Mouse (Mus musculus): Measurements from ENCODE around the gene Cdc42ep3. TPM values are rescaled to one million over a fixed set of nuclear protein-coding genes. Genes with fewer than 3 reads are reported as not detected.

Cdc42ep3 gene
- polyA plus RNA-seq, 1 experiment from 2014 or later, result 36.6 TPM

DNA sequence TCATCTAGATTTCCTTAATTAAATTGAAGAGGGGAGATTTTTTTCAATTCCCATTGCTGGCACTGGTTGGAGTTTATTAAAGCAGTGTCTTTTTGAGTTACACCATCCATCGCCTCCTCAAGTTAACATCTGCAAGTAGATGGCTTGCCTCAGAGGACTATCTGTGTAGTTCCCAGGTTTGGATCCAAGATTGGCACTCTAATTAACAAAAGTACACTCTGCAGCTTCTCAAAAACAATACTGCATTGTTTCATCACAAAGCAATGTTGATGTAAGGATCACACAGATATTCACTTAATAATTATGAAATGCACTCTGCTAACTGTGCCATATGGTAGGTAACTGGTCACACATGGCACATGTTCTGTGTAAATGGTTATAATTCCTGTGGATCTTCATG lies 45.4 kb downstream of the Cdc42ep3 start:
- Histone ChIP-seq H3K36me3 (no peaks in the 10 kb centered on the region), H3K4me2 (replicated peaks) (no peak overlapping the region), H3K4me1 (replicated peaks) (no peaks in the 10 kb centered on the region), H3K27me3 (no peaks in the 10 kb centered on the region), H3K4me3 (replicated peaks) (no peak overlapping the region), H3K9me3 (no peaks in the 10 kb centered on the region), H3K9ac (replicated peaks) (no peak overlapping the region), H3K27ac (no peak overlapping the region)
- WGBS, result 98% methylated on average over 1 of the region's 1 CpGs
- ATAC-seq, result no peak

DNA sequence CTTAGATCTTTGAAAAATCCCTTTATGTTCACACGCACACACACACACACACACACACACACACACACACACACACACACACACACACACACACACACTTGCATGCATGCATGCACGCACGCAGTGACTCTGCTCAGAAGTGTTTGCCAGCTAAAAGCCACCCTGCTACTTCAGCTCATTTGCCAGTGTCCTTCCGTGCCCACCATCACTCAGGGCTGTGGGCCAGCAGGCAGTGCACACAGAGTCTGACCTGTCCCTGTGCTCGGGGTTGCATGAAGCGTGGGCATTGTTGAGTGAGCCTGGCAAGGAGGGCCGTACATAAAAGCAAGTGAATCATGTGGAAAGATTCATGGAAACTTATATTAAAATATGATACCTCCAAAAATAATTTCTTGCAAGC lies 49.2 kb downstream of the Cdc42ep3 start:
- Histone ChIP-seq H3K4me2 (replicated peaks) (no peak overlapping the region), H3K4me3 (replicated peaks) (no peak overlapping the region), H3K9me3 (no peaks in the 10 kb centered on the region), H3K9ac (replicated peaks) (no peak overlapping the region), H3K27ac (no peak overlapping the region), H3K36me3 (no peaks in the 10 kb centered on the region), H3K4me1 (replicated peaks) (no peaks in the 10 kb centered on the region), H3K27me3 (no peaks in the 10 kb centered on the region)
- WGBS, result 88% methylated on average over 7 of the region's 7 CpGs
- ATAC-seq, result no peak

GRCm38 (mm10) chr17:79303744-79304497 lies 51.0 kb downstream of the Cdc42ep3 start:
- H3K27me3 ChIP-seq, result no peaks in the 10 kb centered on the region
- no peak overlapping the region for H3K27ac ChIP-seq
- no peaks in the 10 kb centered on the region for H3K9me3 ChIP-seq
- H3K4me2 ChIP-seq (replicated peaks), result no peak overlapping the region
- H3K4me1 ChIP-seq (replicated peaks), result no peaks in the 10 kb centered on the region
- no peaks in the 10 kb centered on the region for H3K36me3 ChIP-seq
- no peak overlapping the region for H3K4me3 ChIP-seq (replicated peaks)
- H3K9ac ChIP-seq (replicated peaks), result no peak overlapping the region
- 93% methylated on average over 17 of the region's 17 CpGs for WGBS
- ATAC-seq, result no peak

DNA sequence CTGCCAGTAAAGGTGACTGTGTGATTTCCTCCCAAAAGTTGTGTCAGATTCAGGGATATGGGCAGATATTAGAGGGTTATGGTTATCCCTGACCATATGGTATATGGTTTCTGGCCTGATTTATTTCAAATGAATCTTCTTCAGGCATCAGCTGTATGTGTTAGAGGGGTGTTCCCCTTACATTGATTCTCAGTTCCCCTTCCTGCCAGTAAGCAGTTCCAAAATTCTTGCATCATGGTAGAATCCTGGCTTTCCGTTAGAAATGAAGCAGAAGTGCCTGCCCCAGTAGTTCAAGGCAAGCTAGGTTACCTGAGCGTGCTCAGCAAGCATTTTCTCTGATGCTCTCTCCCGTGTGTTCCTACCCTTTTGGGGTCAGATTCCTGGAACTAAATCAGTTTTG lies 51.7 kb downstream of the Cdc42ep3 start:
- no peaks in the 10 kb centered on the region for H3K4me1 ChIP-seq (replicated peaks)
- H3K9me3 ChIP-seq, result no peaks in the 10 kb centered on the region
- WGBS, result 93% methylated on average over 3 of the region's 3 CpGs
- no peaks in the 10 kb centered on the region for H3K27me3 ChIP-seq
- H3K4me2 ChIP-seq (replicated peaks), result no peak overlapping the region
- H3K36me3 ChIP-seq, result no peaks in the 10 kb centered on the region
- H3K9ac ChIP-seq (replicated peaks), result no peak overlapping the region
- H3K4me3 ChIP-seq (replicated peaks), result no peak overlapping the region
- H3K27ac ChIP-seq, result no peak overlapping the region
- no peak for ATAC-seq

DNA sequence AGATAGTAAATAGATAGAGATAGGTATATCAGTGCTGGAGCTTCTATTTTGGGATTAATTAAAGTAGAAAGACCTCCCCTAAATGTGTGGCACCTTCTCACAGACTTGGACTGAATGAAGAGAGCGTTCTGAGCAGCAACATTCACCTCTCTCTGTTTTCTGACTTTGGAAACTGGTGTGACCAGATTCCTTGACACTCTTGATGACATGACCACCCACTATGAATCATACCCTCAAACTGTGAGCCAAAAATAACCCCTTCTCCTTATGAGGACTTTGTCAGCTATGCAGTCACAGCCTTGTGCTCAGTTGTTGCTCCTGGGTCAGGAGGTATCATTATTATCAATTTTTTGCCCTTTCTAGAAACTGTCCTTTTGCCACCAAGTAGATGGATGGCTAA lies 55.0 kb downstream of the Cdc42ep3 start:
- Histone ChIP-seq H3K9ac (replicated peaks) (no peak overlapping the region), H3K27me3 (no peaks in the 10 kb centered on the region), H3K9me3 (no peaks in the 10 kb centered on the region), H3K36me3 (no peaks in the 10 kb centered on the region), H3K27ac (no peak overlapping the region), H3K4me3 (replicated peaks) (no peak overlapping the region), H3K4me2 (replicated peaks) (no peak overlapping the region), H3K4me1 (replicated peaks) (no peaks in the 10 kb centered on the region)
- no peak for ATAC-seq
- 79% methylated on average over 1 of the region's 1 CpGs for WGBS

DNA sequence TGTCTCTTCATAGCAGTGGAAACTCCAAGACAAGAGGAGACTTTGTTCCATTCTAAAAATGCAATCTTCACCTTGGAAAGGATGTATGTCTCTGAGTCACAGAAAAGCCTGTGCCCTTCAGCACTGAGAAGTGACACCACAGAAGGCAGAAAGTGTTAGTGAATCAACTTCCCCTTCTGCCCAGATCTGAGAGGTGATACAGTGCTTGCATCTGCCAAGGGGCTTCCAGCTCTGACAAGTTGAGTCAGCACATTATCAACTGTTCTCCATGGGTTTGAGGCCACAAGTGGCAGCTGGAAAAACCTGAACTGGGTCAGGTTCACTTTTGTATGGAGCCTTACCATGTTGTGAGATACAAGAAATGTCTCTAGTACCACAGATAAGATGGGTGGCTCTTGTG lies 55.9 kb downstream of the Cdc42ep3 start:
- no peaks in the 10 kb centered on the region for H3K36me3 ChIP-seq
- H3K4me2 ChIP-seq (replicated peaks), result no peak overlapping the region
- no peaks in the 10 kb centered on the region for H3K27me3 ChIP-seq
- no peak for ATAC-seq
- no peak overlapping the region for H3K27ac ChIP-seq
- no peak overlapping the region for H3K4me3 ChIP-seq (replicated peaks)
- H3K9ac ChIP-seq (replicated peaks), result no peak overlapping the region
- no peaks in the 10 kb centered on the region for H3K4me1 ChIP-seq (replicated peaks)
- no peaks in the 10 kb centered on the region for H3K9me3 ChIP-seq

- Histone ChIP-seq H3K36me3 (no peaks in the 10 kb centered on the region), H3K9me3 (no peaks in the 10 kb centered on the region), H3K27me3 (no peaks in the 10 kb centered on the region), H3K4me1 (replicated peaks) (no peaks in the 10 kb centered on the region), H3K27ac (no peak overlapping the region), H3K9ac (replicated peaks) (no peak overlapping the region), H3K4me2 (replicated peaks) (no peak overlapping the region), H3K4me3 (replicated peaks) (no peak overlapping the region)
- 81% methylated on average over 4 of the region's 4 CpGs for WGBS
- no peak for ATAC-seq
Observed at GRCm38 (mm10) chr17:79295926-79296325, 59.0 kb downstream of the Cdc42ep3 start.

DNA sequence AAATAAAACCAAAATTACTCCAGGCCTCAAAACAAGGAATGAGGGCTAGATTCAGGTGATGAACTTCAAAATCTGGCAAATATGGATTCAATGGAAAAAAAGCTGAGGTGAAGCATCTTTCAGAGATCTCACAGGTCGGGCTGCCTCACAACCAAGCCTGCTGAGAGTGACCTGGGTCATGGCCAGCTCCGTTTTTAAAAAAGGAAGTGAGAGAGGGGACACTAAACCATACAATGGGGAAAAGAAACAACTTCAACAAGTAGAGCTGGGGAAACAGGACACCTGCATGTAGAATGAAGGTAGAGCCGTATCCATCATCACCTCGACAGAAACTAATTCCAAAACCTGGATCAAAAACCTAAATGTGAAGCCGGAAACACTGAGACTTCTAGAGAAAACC lies 63.2 kb downstream of the Cdc42ep3 start:
- no peak for ATAC-seq
- no peak overlapping the region for H3K9ac ChIP-seq (replicated peaks)
- no peaks in the 10 kb centered on the region for H3K27me3 ChIP-seq
- H3K4me2 ChIP-seq (replicated peaks), result no peak overlapping the region
- no peaks in the 10 kb centered on the region for H3K9me3 ChIP-seq
- H3K36me3 ChIP-seq, result no peaks in the 10 kb centered on the region
- no peaks in the 10 kb centered on the region for H3K4me1 ChIP-seq (replicated peaks)
- WGBS, result 80% methylated on average over 5 of the region's 5 CpGs
- H3K27ac ChIP-seq, result no peak overlapping the region
- no peak overlapping the region for H3K4me3 ChIP-seq (replicated peaks)

GRCm38 (mm10) chr17:79290697-79291096 lies 64.2 kb downstream of the Cdc42ep3 start:
- Histone ChIP-seq H3K27me3 (no peaks in the 10 kb centered on the region), H3K27ac (no peak overlapping the region), H3K4me3 (replicated peaks) (no peak overlapping the region), H3K4me2 (replicated peaks) (no peak overlapping the region), H3K4me1 (replicated peaks) (no peaks in the 10 kb centered on the region), H3K9me3 (no peaks in the 10 kb centered on the region), H3K9ac (replicated peaks) (no peak overlapping the region), H3K36me3 (no peaks in the 10 kb centered on the region)
- 89% methylated on average over 2 of the region's 2 CpGs for WGBS
- ATAC-seq, result no peak

DNA sequence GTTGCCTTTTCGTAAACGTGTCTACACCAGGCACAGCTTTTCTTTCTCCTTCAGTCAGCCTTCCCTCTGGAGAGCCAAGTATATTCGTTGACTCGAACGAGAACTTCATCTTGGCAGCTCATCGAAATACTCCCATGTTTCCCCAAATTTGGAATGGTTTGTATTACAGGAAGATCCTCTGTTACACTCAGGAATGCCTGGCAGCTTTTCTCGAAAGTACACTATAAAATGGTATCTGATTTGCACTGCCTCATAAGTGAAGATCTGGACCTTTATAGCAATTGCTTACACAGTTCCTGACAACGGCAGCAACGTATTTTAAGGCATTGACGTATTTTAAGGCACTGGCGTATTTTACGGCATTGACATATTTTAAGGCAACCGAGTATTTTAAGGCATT lies 67.6 kb downstream of the Cdc42ep3 start:
- Histone ChIP-seq H3K36me3 (no peaks in the 10 kb centered on the region), H3K4me3 (replicated peaks) (no peak overlapping the region), H3K9me3 (no peaks in the 10 kb centered on the region), H3K9ac (replicated peaks) (no peak overlapping the region), H3K4me1 (replicated peaks) (peaks cover 3% of the 10 kb centered on the region; the same call in 1 of the 2 replicates), H3K27ac (no peak overlapping the region), H3K4me2 (replicated peaks) (no peak overlapping the region), H3K27me3 (no peaks in the 10 kb centered on the region)
- 90% methylated on average over 13 of the region's 13 CpGs for WGBS
- no peak for ATAC-seq

DNA sequence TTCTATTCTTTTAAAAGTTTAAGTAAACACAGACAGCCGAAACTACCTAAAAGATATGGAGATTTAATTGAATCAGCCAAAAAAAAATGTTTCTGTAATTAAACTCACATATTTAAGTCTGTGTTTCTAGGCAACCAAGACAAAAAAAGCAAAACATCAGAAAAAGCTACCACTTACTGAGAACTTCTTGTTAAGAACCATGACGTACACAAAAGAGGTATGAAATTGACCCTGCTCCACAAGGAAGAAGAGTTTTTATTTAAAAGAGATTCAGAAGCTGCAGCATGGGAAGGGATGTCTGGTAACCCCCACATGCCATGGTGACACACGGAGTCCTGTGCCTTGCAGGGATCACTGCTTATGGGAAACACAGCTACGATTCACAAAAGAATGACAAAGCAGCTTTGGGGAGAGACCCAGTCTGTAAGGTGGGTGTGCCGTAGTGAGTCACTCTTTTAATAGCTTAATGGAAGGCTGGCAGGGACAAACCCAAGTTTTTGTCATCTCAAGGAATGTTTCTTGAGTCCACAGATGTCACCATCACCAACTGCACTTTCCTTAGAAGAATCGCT lies 69.8 kb downstream of the Cdc42ep3 start:
- peaks cover 3% of the 10 kb centered on the region; the same call in 1 of the 2 replicates for H3K4me1 ChIP-seq (replicated peaks)
- no peak overlapping the region for H3K9ac ChIP-seq (replicated peaks)
- H3K4me2 ChIP-seq (replicated peaks), result no peak overlapping the region
- no peaks in the 10 kb centered on the region for H3K9me3 ChIP-seq
- no peak overlapping the region for H3K27ac ChIP-seq
- ATAC-seq, result no peak
- no peaks in the 10 kb centered on the region for H3K36me3 ChIP-seq
- no peaks in the 10 kb centered on the region for H3K27me3 ChIP-seq
- 31% methylated on average over 6 of the region's 6 CpGs for WGBS
- no peak overlapping the region for H3K4me3 ChIP-seq (replicated peaks)

Measured in midbrain, embryonic 13.5 days (tissue).